Mouse (Mus musculus) CH12.LX (cell line): ENCODE measurements around the gene Yy2. TPM values are rescaled to one million over a fixed set of nuclear protein-coding genes. Genes with fewer than 3 reads are reported as not detected.

Experiments
- DNase-seq: peaks from one replicate; pipeline ENCODE4 v3.0.0-alpha.2; 2013; ENCODE audit errors: extremely low read depth
- H3K27ac ChIP-seq: 2 replicates; pipeline ENCODE4 v1.5.1; 2012; ENCODE audit warnings: low read depth, mild to moderate bottlenecking, control low read depth, moderate library complexity; ENCODE audit not compliant: insufficient read depth
- H3K27me3 ChIP-seq: replicated peaks from 2 replicates; pipeline ENCODE3; 2012; ENCODE audit warnings: inconsistent platforms
- H3K36me3 ChIP-seq, 2 experiments: replicated peaks in 1 of 2; 2 replicates each; pipeline versions ENCODE3 to v1.6.1; 2012; ENCODE audit warnings: inconsistent platforms in 1 of 2, low read length in 1 of 2, mild to moderate bottlenecking in 1 of 2, mixed read lengths in 1 of 2, moderate library complexity in 1 of 2; ENCODE audit not compliant: control insufficient read depth in 1 of 2, insufficient read depth in 1 of 2
- H3K4me1 ChIP-seq, 2 experiments: 2 replicates each; pipeline ENCODE4 v1.6.1; 2012; ENCODE audit warnings: inconsistent platforms in 1 of 2, moderate library complexity in 1 of 2; ENCODE audit not compliant: insufficient read depth in 2 of 2, control insufficient read depth in 1 of 2
- H3K4me2 ChIP-seq: 2 replicates; pipeline ENCODE4 v1.6.1; 2012; ENCODE audit warnings: low read depth, mild to moderate bottlenecking, control low read depth; ENCODE audit not compliant: poor library complexity, insufficient read depth, severe bottlenecking
- H3K4me3 ChIP-seq, 3 experiments: fragments of 150-350 bp in 1 of 3; sonication (generic) in 1 of 3; replicated peaks in 1 of 3; 2 replicates each; pipeline versions ENCODE3 to v1.5.1; 2011 to 2012; ENCODE audit warnings: low read depth in 2 of 3, low read length in 2 of 3, mild to moderate bottlenecking in 2 of 3, moderate library complexity in 2 of 3, control low read depth in 1 of 3, improper control_type of control experiment in 1 of 3, inconsistent platforms in 1 of 3, mixed read lengths in 1 of 3; ENCODE audit not compliant: poor library complexity in 1 of 3
- H3K79me2 ChIP-seq: replicated peaks from 2 replicates; pipeline ENCODE4 v1.6.1; 2012; ENCODE audit warnings: mild to moderate bottlenecking, moderate library complexity; ENCODE audit not compliant: control insufficient read depth, poor library complexity, insufficient read depth, severe bottlenecking; ENCODE audit errors: extremely low read depth
- H3K9ac ChIP-seq: 2 replicates; pipeline ENCODE4 v1.6.1; 2012; ENCODE audit warnings: low read depth, mild to moderate bottlenecking, control low read depth, moderate library complexity; ENCODE audit not compliant: insufficient read depth
- H3K9me3 ChIP-seq: replicated peaks from 2 replicates; pipeline ENCODE3; 2012; ENCODE audit warnings: low read length, inconsistent platforms, mixed read lengths
- BHLHE40 ChIP-seq: IDR thresholded peaks from 2 replicates; pipeline ENCODE4 v1.6.1; 2011; ENCODE audit warnings: mild to moderate bottlenecking, low read depth, low read length, improper control_type of control experiment
- CTCF ChIP-seq, 2 experiments: IDR thresholded peaks in 1 of 2; conservative IDR thresholded peaks in 1 of 2; 2 replicates each; pipeline ENCODE4 v1.5.1; 2011 to 2012; ENCODE audit warnings: low read depth in 2 of 2, low read length in 2 of 2, improper control_type of control experiment in 1 of 2, inconsistent platforms in 1 of 2, mild to moderate bottlenecking in 1 of 2, moderate library complexity in 1 of 2
- E2F4 ChIP-seq: IDR thresholded peaks from 2 replicates; pipeline ENCODE4 v1.6.1; 2011; ENCODE audit warnings: low read depth, low read length, improper control_type of control experiment; ENCODE audit not compliant: insufficient replicate concordance
- ELF1 ChIP-seq: IDR thresholded peaks from 2 replicates; pipeline ENCODE4 v1.6.1; 2014; ENCODE audit warnings: low read depth, mild to moderate bottlenecking, inconsistent platforms, low read length, improper control_type of control experiment
- EP300 ChIP-seq: IDR thresholded peaks from 2 replicates; pipeline ENCODE4 v1.6.1; 2011; ENCODE audit warnings: low read length, improper control_type of control experiment
- HCFC1 ChIP-seq: IDR thresholded peaks from 2 replicates; pipeline ENCODE4 v1.6.1; 2012; ENCODE audit warnings: low read depth, mild to moderate bottlenecking, inconsistent platforms, low read length, improper control_type of control experiment
- IRF4 ChIP-seq: IDR thresholded peaks from 2 replicates; pipeline ENCODE4 v1.6.1; 2014; ENCODE audit warnings: low read depth, mild to moderate bottlenecking, inconsistent platforms, low read length, improper control_type of control experiment
- JUND ChIP-seq: conservative IDR thresholded peaks from 2 replicates; pipeline ENCODE4 v1.6.1; 2011; ENCODE audit warnings: low read depth, low read length, improper control_type of control experiment
- MAFK ChIP-seq: IDR thresholded peaks from 2 replicates; pipeline ENCODE4 v1.6.1; 2011; ENCODE audit warnings: low read length, improper control_type of control experiment; ENCODE audit not compliant: insufficient replicate concordance
- MAZ ChIP-seq: IDR thresholded peaks from 2 replicates; pipeline ENCODE4 v1.6.1; 2012; ENCODE audit warnings: low read depth, mild to moderate bottlenecking, inconsistent platforms, low read length, improper control_type of control experiment, moderate library complexity
- MEF2A ChIP-seq: IDR thresholded peaks from 2 replicates; pipeline ENCODE4 v1.6.1; 2014; ENCODE audit warnings: low read depth, mild to moderate bottlenecking, inconsistent platforms, low read length, improper control_type of control experiment, borderline replicate concordance
- MXI1 ChIP-seq: IDR thresholded peaks from 2 replicates; pipeline ENCODE4 v1.6.1; 2011; ENCODE audit warnings: mild to moderate bottlenecking, low read depth, low read length, improper control_type of control experiment
- MYC ChIP-seq: IDR thresholded peaks from 2 replicates; pipeline ENCODE4 v1.6.1; 2011; ENCODE audit warnings: low read depth, mild to moderate bottlenecking, improper control_type of control experiment, low read length
- NELFE ChIP-seq: IDR thresholded peaks from 2 replicates; pipeline ENCODE4 v1.6.1; 2011; ENCODE audit warnings: low read depth, low read length, improper control_type of control experiment
- PAX5 ChIP-seq: IDR thresholded peaks from 2 replicates; pipeline ENCODE4 v1.6.1; 2012; ENCODE audit warnings: low read length, inconsistent platforms, mixed read lengths
- POLR2A ChIP-seq: IDR thresholded peaks from 2 replicates; pipeline ENCODE4 v1.6.1; 2011; ENCODE audit warnings: low read depth, mild to moderate bottlenecking, improper control_type of control experiment, low read length
- POLR2AphosphoS2 ChIP-seq: IDR thresholded peaks from 2 replicates; pipeline ENCODE4 v1.6.1; 2011; ENCODE audit warnings: low read depth, low read length, improper control_type of control experiment
- RAD21 ChIP-seq: IDR thresholded peaks from 2 replicates; pipeline ENCODE4 v1.6.1; 2011; ENCODE audit warnings: low read depth, mild to moderate bottlenecking, low read length, improper control_type of control experiment, moderate library complexity
- RCOR1 ChIP-seq: conservative IDR thresholded peaks from 2 replicates; pipeline ENCODE4 v1.6.1; 2012; ENCODE audit warnings: low read depth, mild to moderate bottlenecking, inconsistent platforms, low read length, improper control_type of control experiment
- SMC3 ChIP-seq: IDR thresholded peaks from 2 replicates; pipeline ENCODE4 v1.6.1; 2011; ENCODE audit warnings: low read depth, low read length, improper control_type of control experiment
- TBP ChIP-seq: conservative IDR thresholded peaks from 2 replicates; pipeline ENCODE4 v1.6.1; 2011; ENCODE audit warnings: low read depth, low read length, improper control_type of control experiment
- UBTF ChIP-seq: IDR thresholded peaks from 2 replicates; pipeline ENCODE4 v1.6.1; 2012; ENCODE audit warnings: low read depth, mild to moderate bottlenecking, inconsistent platforms, low read length, improper control_type of control experiment, moderate library complexity
- USF2 ChIP-seq: conservative IDR thresholded peaks from 2 replicates; pipeline ENCODE4 v1.6.1; 2011; ENCODE audit warnings: low read depth, low read length, improper control_type of control experiment
- ZMIZ1 ChIP-seq: IDR thresholded peaks from 2 replicates; pipeline ENCODE4 v1.6.1; 2012; ENCODE audit warnings: low read depth, mild to moderate bottlenecking, inconsistent platforms, low read length, improper control_type of control experiment
- ZNF384 ChIP-seq: IDR thresholded peaks from 2 replicates; pipeline ENCODE4 v1.6.1; 2012; ENCODE audit warnings: low read depth, low read length, improper control_type of control experiment, inconsistent platforms
- dilution Hi-C: fragments of 300-500 bp; cut with MboI; formaldehyde crosslinking; loops from 2 replicates; pipeline ENCODE4 v1.14.3; 2020; ENCODE audit warnings: low sequenced_read_pairs; ENCODE audit not compliant: extremely low pct_unique_long_range_greater_than_20kb, extremely low pct_ligation_motif_present
- in situ Hi-C: fragments of 300-500 bp; cut with MboI; formaldehyde crosslinking; loops from 3 replicates; pipeline ENCODE4 v1.14.3; 2019; ENCODE audit warnings: low sequenced_read_pairs, low pct_ligation_motif_present, low pct_unique_long_range_greater_than_20kb, mixed read lengths
- polyA plus RNA-seq: library from polyadenylated mRNA; unstranded; fragments of >175 nt; gene quantifications from 2 replicates; pipeline ENCODE4 v1.2.1, GENCODE M21; 2012; ENCODE audit warnings: low read depth; ENCODE audit not compliant: insufficient read length
- total RNA-seq, 2 experiments: library from RNA; depleted of rRNA; stranded (reverse); fragments of 300-350 nt in 1 of 2; fragments of >200 nt in 1 of 2; gene quantifications; 2 replicates each; pipeline ENCODE4 v1.2.3; 2012 to 2014

Yy2 gene
- total and polyA plus RNA-seq, 3 experiments = 0.40 to 7.2 (median 1.8) TPM

- no peak overlapping the region for H3K4me2 ChIP-seq
- TF ChIP-seq E2F4 = no peak
- no peak for TF ChIP-seq SMC3
- TF ChIP-seq MAFK = no peak
- TF ChIP-seq MEF2A = no peak
- no peak for TF ChIP-seq TBP
- no peak for TF ChIP-seq CTCF (conservative IDR thresholded peaks at IDR 0.05 in 1 of 2, IDR thresholded peaks at IDR 0.05 in 1 of 2; ENCODE audit: low read depth in 2 of 2, low read length in 2 of 2)
- TF ChIP-seq MYC = no peak
- TF ChIP-seq POLR2AphosphoS2 = no peak
- no peak for TF ChIP-seq ZNF384
- TF ChIP-seq BHLHE40 = no peak
- TF ChIP-seq EP300 = no peak
- no peak for TF ChIP-seq NELFE
- TF ChIP-seq USF2 = no peak
- no peak for TF ChIP-seq MAZ
- peaks cover 0 to 7% of the 10 kb centered on the region in 2 experiments; a peak in 1 of 4 replicates for H3K4me1 ChIP-seq
- peaks cover 0 to 2% of the 10 kb centered on the region in 2 experiments for H3K36me3 ChIP-seq
- H3K27ac ChIP-seq = no peak overlapping the region
- peaks cover 16% of the 10 kb centered on the region for H3K79me2 ChIP-seq
- no peak overlapping the region for H3K4me3 ChIP-seq
- H3K27me3 ChIP-seq = no peaks in the 10 kb centered on the region
- H3K9ac ChIP-seq = no peak overlapping the region
- no peaks in the 10 kb centered on the region for H3K9me3 ChIP-seq
- dilution Hi-C loops (no loop called here), in situ Hi-C loops (loop anchor here (10.0 kb wide), 1 partner anchor 121 kb away; no protein-coding TSS in a partner anchor)
- no peak for DNase-seq
Observed at GRCm38 (mm10) chrX:157595927-157596326, 27.1 kb upstream of the Yy2 start.

GRCm38 (mm10) chrX:157594606-157595005 lies 25.8 kb upstream of the Yy2 start:
- Histone ChIP-seq H3K4me3 (no peak overlapping the region), H3K27ac (no peak overlapping the region), H3K9ac (no peak overlapping the region), H3K4me2 (no peak overlapping the region), H3K79me2 (peaks cover 16% of the 10 kb centered on the region)
- dilution Hi-C loops = no loop called here
- TF ChIP-seq RAD21 (no peak), HCFC1 (no peak), RCOR1 (no peak), IRF4 (no peak), USF2 (no peak), ZMIZ1 (no peak), PAX5 (no peak), ELF1 (no peak), UBTF (no peak), POLR2AphosphoS2 (no peak), MAFK (no peak), EP300 (no peak), JUND (no peak), MXI1 (no peak), BHLHE40 (no peak), POLR2A (no peak)
- TF ChIP-seq, all 38 proteins: peak for 0
- H3K27me3 ChIP-seq = no peaks in the 10 kb centered on the region
- no peaks in the 10 kb centered on the region for H3K9me3 ChIP-seq
- no peak for DNase-seq
- in situ Hi-C loops = loop anchor here (10.0 kb wide), 1 partner anchor 120 kb away; no protein-coding TSS in a partner anchor
- peaks cover 3 to 11% of the 10 kb centered on the region in 2 experiments for H3K36me3 ChIP-seq
- peaks cover 0 to 7% of the 10 kb centered on the region in 2 experiments; a peak in 1 of 4 replicates for H3K4me1 ChIP-seq
